Mouse (Mus musculus): Measurements from ENCODE around the gene Dapp1. TPM values are rescaled to one million over a fixed set of nuclear protein-coding genes. Genes with fewer than 3 reads are reported as not detected.
A peak's percentile ranks its signal among the peaks of the same experiment; 100 is the strongest.
"Not testable (repeated sequence)": the region's sequence is repeated elsewhere in the genome, so short reads cannot be mapped to it uniquely, and the experiment has no call there.

Dapp1 gene
- polyA plus RNA-seq, 1 experiment from 2014 or later: 10.3 TPM

- WGBS (ENCODE audit: insufficient replicate concordance): 37% methylated on average over 12 of the region's 12 CpGs
- DNase-seq (no peak), ATAC-seq (no peak; the same call in 1 of the 2 replicates)
- Histone ChIP-seq H3K36me3 (replicated peaks; ENCODE audit: insufficient read depth, low read length) (peaks cover 15% of the 10 kb centered on the region), H3K9ac (replicated peaks) (peak overlapping the region; percentile 55), H3K4me2 (ENCODE audit: low read depth, low read length) (peak overlapping the region; percentile 76), H3K27me3 (ENCODE audit: insufficient read depth, low read length) (no peaks in the 10 kb centered on the region), H3K4me3 (ENCODE audit: low read depth, low read length) (peak overlapping the region; percentile 87), H3K9me3 (ENCODE audit: low read length) (no peaks in the 10 kb centered on the region), H3K4me1 (ENCODE audit: insufficient read depth) (peaks cover 15% of the 10 kb centered on the region), H3K27ac (ENCODE audit: low read depth) (peak overlapping the region; percentile 93)
- TF ChIP-seq CTCF (IDR thresholded peaks at IDR 0.05; ENCODE audit: low read depth): no peak
- no peak for TF ChIP-seq EP300 (IDR thresholded peaks at IDR 0.05; ENCODE audit: low read depth)
These were observed 63.6 kb downstream of the Dapp1 start for GRCm38 (mm10) chr3:137917694-137918171.

DNA sequence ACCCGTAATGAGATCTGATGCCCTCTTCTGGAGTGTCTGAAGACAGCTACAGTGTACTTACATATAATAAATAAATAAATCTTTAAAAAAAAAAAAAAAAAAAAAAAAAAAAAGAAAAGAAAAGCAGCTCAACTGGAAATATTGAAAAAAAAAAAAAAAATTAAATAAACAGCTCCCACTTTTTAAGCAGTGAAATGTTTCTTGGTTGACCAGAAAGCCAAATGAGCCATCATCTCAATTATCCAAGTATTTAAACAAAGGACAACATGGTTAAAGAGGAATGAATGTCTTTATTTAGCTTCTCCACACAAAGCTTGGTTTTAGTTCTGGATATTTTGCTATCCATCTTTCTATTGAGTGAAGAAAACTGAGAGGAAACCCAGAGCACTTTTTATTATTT is 66.8 kb downstream of the Dapp1 start:
- H3K27me3 ChIP-seq (ENCODE audit: insufficient read depth, low read length); H3K36me3 ChIP-seq (replicated peaks; ENCODE audit: insufficient read depth, low read length); H3K27ac ChIP-seq (ENCODE audit: low read depth); H3K9ac ChIP-seq (replicated peaks); DNase-seq; ATAC-seq; H3K9me3 ChIP-seq (ENCODE audit: low read length); H3K4me3 ChIP-seq (ENCODE audit: low read depth, low read length); H3K4me2 ChIP-seq (ENCODE audit: low read depth, low read length): not testable (repeated sequence)
- H3K4me1 ChIP-seq (ENCODE audit: insufficient read depth): peaks cover 14% of the 10 kb centered on the region
- WGBS (ENCODE audit: insufficient replicate concordance): no CpG with 5 or more reads among the region's 1 CpGs

DNA sequence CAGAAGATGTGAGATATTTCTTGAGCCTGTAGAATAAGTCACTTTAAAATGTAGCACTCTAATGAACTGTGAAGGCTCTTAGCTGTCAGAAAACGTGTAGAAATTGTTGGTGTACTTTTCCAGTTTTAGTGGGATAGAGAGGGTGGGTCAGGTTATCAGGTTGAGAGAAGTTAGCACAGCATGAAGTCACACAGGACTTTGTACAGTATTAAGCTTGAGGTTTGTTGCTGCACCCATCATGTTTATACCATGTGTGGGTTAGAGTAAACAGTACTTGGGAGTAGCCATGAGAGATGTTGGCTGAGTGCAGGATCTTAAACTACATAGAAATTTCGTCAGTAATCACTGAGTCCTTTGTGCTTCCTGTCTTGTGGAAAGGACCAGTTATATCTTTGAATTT is 68.3 kb downstream of the Dapp1 start:
- no peak overlapping the region for H3K4me3 ChIP-seq (ENCODE audit: low read depth, low read length)
- 46% methylated on average over 2 of the region's 2 CpGs for WGBS (ENCODE audit: insufficient replicate concordance)
- ATAC-seq: peak; percentile 89

GRCm38 (mm10) chr3:137900149-137900548 is 81.2 kb downstream of the Dapp1 start:
- H3K36me3 ChIP-seq (replicated peaks; ENCODE audit: insufficient read depth, low read length): peaks cover 33% of the 10 kb centered on the region
- H3K4me2 ChIP-seq (ENCODE audit: low read depth, low read length): no peak overlapping the region
- ATAC-seq (peak; percentile 53; the same call in 1 of the 2 replicates), DNase-seq (peak; percentile 67)
- H3K4me1 ChIP-seq (ENCODE audit: insufficient read depth): no peaks in the 10 kb centered on the region
- TF ChIP-seq EP300 (IDR thresholded peaks at IDR 0.05; ENCODE audit: low read depth) (no peak), CTCF (IDR thresholded peaks at IDR 0.05; ENCODE audit: low read depth) (no peak)
- no peak overlapping the region for H3K4me3 ChIP-seq (ENCODE audit: low read depth, low read length)
- no peaks in the 10 kb centered on the region for H3K9me3 ChIP-seq (ENCODE audit: low read length)
- H3K27ac ChIP-seq (ENCODE audit: low read depth): no peak overlapping the region
- 79% methylated on average over 10 of the region's 10 CpGs for whole genome bisulfite sequencing (ENCODE audit: insufficient replicate concordance)
- no peak overlapping the region for H3K9ac ChIP-seq (replicated peaks)
- H3K27me3 ChIP-seq (ENCODE audit: insufficient read depth, low read length): no peaks in the 10 kb centered on the region

More for the DNA sequence above, 68.3 kb downstream of the Dapp1 start:
- no peak overlapping the region for H3K4me2 ChIP-seq (ENCODE audit: low read depth, low read length)
- no peaks in the 10 kb centered on the region for H3K9me3 ChIP-seq (ENCODE audit: low read length)
- peak overlapping the region; percentile 55; the same call in 1 of the 2 replicates for H3K27ac ChIP-seq (ENCODE audit: low read depth)
- H3K4me1 ChIP-seq (ENCODE audit: insufficient read depth): peaks cover 9% of the 10 kb centered on the region
- TF ChIP-seq CTCF (IDR thresholded peaks at IDR 0.05; ENCODE audit: low read depth): no peak
- TF ChIP-seq EP300 (IDR thresholded peaks at IDR 0.05; ENCODE audit: low read depth): no peak
- H3K27me3 ChIP-seq (ENCODE audit: insufficient read depth, low read length): no peaks in the 10 kb centered on the region
- peaks cover 4% of the 10 kb centered on the region; the same call in 1 of the 2 replicates for H3K36me3 ChIP-seq (replicated peaks; ENCODE audit: insufficient read depth, low read length)
- no peak for DNase-seq
- H3K9ac ChIP-seq (replicated peaks): no peak overlapping the region

DNA sequence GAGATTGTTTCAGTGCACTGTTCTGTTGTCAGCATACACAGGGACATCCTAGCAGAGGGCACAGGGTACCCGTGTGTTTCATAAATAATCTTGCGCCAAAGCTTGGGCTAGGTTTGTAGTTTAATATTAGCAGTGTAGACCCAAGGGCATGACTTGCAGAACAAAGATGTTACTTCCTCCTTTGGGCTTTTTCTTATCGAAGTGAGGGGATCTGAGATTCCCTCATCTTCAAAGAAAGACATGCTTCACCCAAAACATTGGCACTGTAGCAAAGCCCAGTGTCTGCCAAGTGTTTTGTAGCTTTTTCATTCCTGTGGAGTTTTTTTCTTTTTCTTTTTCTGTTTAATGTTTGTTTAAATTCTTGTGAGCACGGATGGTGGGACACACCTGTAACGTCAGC is 83.7 kb downstream of the Dapp1 start:
- ATAC-seq (no peak), DNase-seq (no peak)
- TF ChIP-seq EP300 (IDR thresholded peaks at IDR 0.05; ENCODE audit: low read depth) (no peak), CTCF (IDR thresholded peaks at IDR 0.05; ENCODE audit: low read depth) (no peak)
- WGBS (ENCODE audit: insufficient replicate concordance): 59% methylated on average over 5 of the region's 5 CpGs
- peaks cover 34% of the 10 kb centered on the region for H3K36me3 ChIP-seq (replicated peaks; ENCODE audit: insufficient read depth, low read length)
- H3K4me2 ChIP-seq (ENCODE audit: low read depth, low read length): no peak overlapping the region
- no peaks in the 10 kb centered on the region for H3K4me1 ChIP-seq (ENCODE audit: insufficient read depth)
- no peaks in the 10 kb centered on the region for H3K27me3 ChIP-seq (ENCODE audit: insufficient read depth, low read length)
- no peak overlapping the region for H3K27ac ChIP-seq (ENCODE audit: low read depth)
- H3K4me3 ChIP-seq (ENCODE audit: low read depth, low read length): no peak overlapping the region
- no peak overlapping the region for H3K9ac ChIP-seq (replicated peaks)
- H3K9me3 ChIP-seq (ENCODE audit: low read length): no peaks in the 10 kb centered on the region

GRCm38 (mm10) chr3:137896867-137897266 is 84.5 kb downstream of the Dapp1 start:
- ATAC-seq: no peak
- TF ChIP-seq CTCF (IDR thresholded peaks at IDR 0.05; ENCODE audit: low read depth): no peak
- TF ChIP-seq EP300 (IDR thresholded peaks at IDR 0.05; ENCODE audit: low read depth): no peak

DNA sequence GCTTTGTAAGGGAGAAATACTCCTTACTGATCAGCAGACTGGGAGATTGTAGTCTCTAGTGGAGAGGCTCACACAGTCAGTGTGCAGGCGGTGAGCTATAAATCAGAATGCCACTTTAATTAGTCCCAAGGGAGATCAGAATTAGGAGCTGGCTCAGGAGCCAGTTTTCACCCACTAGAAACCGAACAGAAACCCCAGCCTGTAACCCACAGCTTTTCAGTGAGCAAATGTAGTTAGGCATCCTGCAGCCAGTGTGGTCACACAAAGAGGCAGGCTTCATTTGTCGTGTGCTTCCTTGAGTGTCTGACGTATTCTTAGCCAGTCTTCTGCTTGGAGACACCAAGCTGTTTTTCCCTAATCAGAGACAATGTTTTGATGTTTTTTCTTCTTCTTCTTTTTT is 85.0 kb downstream of the Dapp1 start:
- Histone ChIP-seq H3K9me3 (ENCODE audit: low read length) (no peaks in the 10 kb centered on the region), H3K4me1 (ENCODE audit: insufficient read depth) (no peaks in the 10 kb centered on the region), H3K4me3 (ENCODE audit: low read depth, low read length) (no peak overlapping the region), H3K9ac (replicated peaks) (no peak overlapping the region), H3K27ac (ENCODE audit: low read depth) (no peak overlapping the region), H3K4me2 (ENCODE audit: low read depth, low read length) (no peak overlapping the region), H3K36me3 (replicated peaks; ENCODE audit: insufficient read depth, low read length) (peaks cover 25% of the 10 kb centered on the region), H3K27me3 (ENCODE audit: insufficient read depth, low read length) (no peaks in the 10 kb centered on the region)
- DNase-seq (no peak), ATAC-seq (no peak)
- WGBS (ENCODE audit: insufficient replicate concordance): 85% methylated on average over 4 of the region's 4 CpGs
- TF ChIP-seq CTCF (IDR thresholded peaks at IDR 0.05; ENCODE audit: low read depth) (no peak), EP300 (IDR thresholded peaks at IDR 0.05; ENCODE audit: low read depth) (no peak)

More at GRCm38 (mm10) chr3:137896867-137897266, 84.5 kb downstream of the Dapp1 start:
- H3K27ac ChIP-seq (ENCODE audit: low read depth): no peak overlapping the region
- H3K27me3 ChIP-seq (ENCODE audit: insufficient read depth, low read length): no peaks in the 10 kb centered on the region
- H3K4me1 ChIP-seq (ENCODE audit: insufficient read depth): no peaks in the 10 kb centered on the region
- no peak overlapping the region for H3K9ac ChIP-seq (replicated peaks)
- H3K36me3 ChIP-seq (replicated peaks; ENCODE audit: insufficient read depth, low read length): peaks cover 27% of the 10 kb centered on the region
- WGBS (ENCODE audit: insufficient replicate concordance): 89% methylated on average over 3 of the region's 3 CpGs
- no peak for DNase-seq
- H3K4me2 ChIP-seq (ENCODE audit: low read depth, low read length): no peak overlapping the region
- no peak overlapping the region for H3K4me3 ChIP-seq (ENCODE audit: low read depth, low read length)
- H3K9me3 ChIP-seq (ENCODE audit: low read length): no peaks in the 10 kb centered on the region

Measured in liver, postnatal 0 days (tissue).